Mouse (Mus musculus) macrophage (primary cell): ENCODE results near the gene Iqsec2. TPM values are rescaled to one million over a fixed set of nuclear protein-coding genes. Genes with fewer than 3 reads are reported as not detected.

Experiments
- H3K27ac ChIP-seq: fragments of 350-480 bp; formaldehyde crosslinking; 2 replicates; pipeline ENCODE4 v1.9.0; 2021
- H3K36me3 ChIP-seq: fragments of 350-480 bp; formaldehyde crosslinking; 2 replicates; pipeline ENCODE4 v1.9.0; 2021; ENCODE audit errors: inconsistent target
- H3K4me3 ChIP-seq: fragments of 350-480 bp; formaldehyde crosslinking; 2 replicates; pipeline ENCODE4 v1.9.0; 2021; ENCODE audit errors: inconsistent target
- H3K79me2 ChIP-seq: fragments of 350-480 bp; formaldehyde crosslinking; 2 replicates; pipeline ENCODE4 v1.9.0; 2021; ENCODE audit errors: inconsistent target
- WGBS: methylation state at CpG from one replicate; pipeline ENCODE4 v1.1.7; 2026; ENCODE audit warnings: inconsistent platforms; ENCODE audit not compliant: missing documents; 5-methylcytosine and 5-hydroxymethylcytosine counted together
- polyA plus RNA-seq: library from polyadenylated mRNA; stranded (reverse); fragments of 250-400 nt; gene quantifications from 3 replicates; pipeline ENCODE4 v1.2.4, GENCODE M21; 2018; ENCODE audit warnings: inconsistent platforms

The Iqsec2 gene
- polyA plus RNA-seq, 1 experiment from 2014 or later: 29.2 TPM

DNA sequence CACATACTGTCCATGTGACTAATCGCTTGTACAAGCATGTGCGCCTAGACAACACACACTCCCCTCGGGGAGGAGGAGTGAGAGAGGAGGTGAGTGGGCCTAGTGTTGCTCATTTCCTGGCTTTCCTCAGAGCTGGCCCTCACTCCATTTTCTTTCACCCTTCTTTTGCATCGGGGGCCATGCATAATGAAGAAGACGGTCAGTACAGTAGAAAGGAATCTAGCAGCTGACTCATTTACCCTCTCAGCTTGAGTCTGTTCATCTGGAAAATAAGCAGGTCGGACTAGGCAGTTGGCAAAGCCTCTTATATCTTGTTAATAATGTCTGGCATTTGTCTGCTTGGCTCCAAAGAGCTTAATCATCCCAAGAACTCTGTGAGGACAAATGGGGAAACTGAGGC is 22.1 kb downstream of the Iqsec2 start:
- H3K27ac ChIP-seq: no peak overlapping the region
- no peak overlapping the region for H3K4me3 ChIP-seq
- no peaks in the 10 kb centered on the region for H3K36me3 ChIP-seq
- 92% methylated on average over 6 of the region's 6 CpGs for WGBS
- no peaks in the 10 kb centered on the region for H3K79me2 ChIP-seq

DNA sequence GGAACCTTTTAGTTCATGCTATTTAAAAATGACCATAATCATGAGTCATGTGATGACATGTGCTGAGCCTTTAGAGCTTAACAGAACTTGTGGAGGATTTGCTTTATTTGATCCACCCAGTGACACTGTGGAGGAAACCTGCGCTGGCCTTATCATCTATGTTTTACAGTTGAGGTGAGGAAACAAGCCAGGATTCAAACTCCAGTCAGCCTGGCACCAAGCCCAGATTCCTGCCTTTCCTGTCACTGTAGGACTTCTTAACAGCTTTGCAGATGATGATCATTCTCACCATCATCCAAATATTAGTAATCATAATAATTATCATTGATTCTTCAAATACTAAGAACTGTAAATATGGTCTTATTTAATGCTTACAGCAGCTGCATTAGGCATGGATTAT is 24.5 kb downstream of the Iqsec2 start:
- no peaks in the 10 kb centered on the region for H3K79me2 ChIP-seq
- H3K36me3 ChIP-seq: no peaks in the 10 kb centered on the region
- no peak overlapping the region for H3K4me3 ChIP-seq
- 44% methylated on average over 1 of the region's 1 CpGs for WGBS
- peak overlapping the region; percentile 43 for H3K27ac ChIP-seq

DNA sequence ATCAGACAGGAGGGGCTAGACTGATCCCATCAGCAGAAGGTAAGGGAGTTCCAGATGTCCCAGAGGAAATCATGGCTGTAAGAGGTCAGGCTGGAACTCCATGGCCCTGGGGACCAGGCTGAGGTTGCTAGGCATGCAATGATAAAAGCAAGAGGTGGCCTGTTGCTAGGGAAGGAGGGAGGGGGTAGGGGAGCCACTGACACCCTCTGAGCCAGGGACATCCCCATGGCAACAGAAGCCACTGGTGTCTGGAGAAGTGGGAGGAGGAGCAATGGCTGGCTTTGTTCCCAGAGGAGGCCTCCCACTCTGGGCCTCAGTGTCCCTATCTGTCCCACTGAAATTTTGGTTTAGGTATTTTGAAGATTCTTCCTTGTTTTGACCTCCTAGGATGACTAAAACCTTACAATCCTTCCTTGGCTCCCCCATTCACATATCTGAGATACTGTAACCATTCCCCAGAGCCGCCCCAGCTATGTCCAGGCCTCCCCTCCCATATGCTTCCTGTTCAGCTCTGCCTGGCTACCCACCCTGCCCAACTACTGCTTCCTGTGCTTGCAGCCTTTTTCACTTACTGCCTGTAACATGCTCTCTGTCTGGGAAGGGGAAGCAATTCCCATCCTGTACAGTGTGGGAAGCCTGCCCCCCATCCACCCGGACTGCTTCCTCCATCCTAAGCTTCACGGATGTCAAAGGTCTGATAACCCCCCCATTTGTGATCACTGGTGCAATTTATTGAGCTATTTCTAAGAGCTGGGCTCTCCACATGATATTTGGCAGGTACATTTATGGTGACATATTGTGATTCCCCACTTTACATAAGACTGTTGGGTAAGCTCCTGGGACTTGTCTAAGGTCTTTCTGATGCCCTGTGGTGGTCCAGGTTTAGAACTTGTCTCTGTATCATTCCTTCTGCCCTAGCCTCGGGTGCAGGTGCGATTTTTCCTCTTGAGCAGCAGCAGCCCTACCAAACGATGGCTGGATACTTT is 27.3 kb downstream of the Iqsec2 start:
- Histone ChIP-seq H3K36me3 (no peaks in the 10 kb centered on the region), H3K27ac (peak overlapping the region; percentile 64), H3K79me2 (no peaks in the 10 kb centered on the region), H3K4me3 (no peak overlapping the region)
- 45% methylated on average over 6 of the region's 6 CpGs for WGBS

DNA sequence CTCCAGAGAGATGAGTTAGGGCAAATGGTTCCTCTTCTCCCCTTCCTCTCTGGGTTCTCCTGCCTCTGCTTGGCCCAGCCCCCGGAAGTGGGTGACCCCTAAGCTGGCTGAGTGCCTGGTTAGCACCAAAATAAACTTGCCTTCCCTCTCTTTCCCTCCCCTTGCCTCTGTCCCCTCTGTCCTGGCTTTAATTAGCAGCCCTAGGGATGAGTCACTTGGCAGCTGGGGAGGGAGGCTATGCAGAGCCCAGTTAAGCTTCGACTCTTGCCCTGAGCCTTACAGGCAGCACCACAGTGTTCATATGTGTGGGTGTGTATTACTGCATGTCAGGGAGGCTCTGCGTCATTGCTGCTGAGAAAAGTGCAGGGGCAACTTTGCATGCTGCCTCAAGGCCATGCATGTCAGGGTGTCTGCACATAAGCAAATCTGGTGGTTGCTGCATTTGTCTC is 28.4 kb downstream of the Iqsec2 start:
- Histone ChIP-seq H3K79me2 (no peaks in the 10 kb centered on the region), H3K36me3 (no peaks in the 10 kb centered on the region), H3K4me3 (no peak overlapping the region), H3K27ac (peak overlapping the region; percentile 64)
- WGBS: 39% methylated on average over 2 of the region's 3 CpGs

DNA sequence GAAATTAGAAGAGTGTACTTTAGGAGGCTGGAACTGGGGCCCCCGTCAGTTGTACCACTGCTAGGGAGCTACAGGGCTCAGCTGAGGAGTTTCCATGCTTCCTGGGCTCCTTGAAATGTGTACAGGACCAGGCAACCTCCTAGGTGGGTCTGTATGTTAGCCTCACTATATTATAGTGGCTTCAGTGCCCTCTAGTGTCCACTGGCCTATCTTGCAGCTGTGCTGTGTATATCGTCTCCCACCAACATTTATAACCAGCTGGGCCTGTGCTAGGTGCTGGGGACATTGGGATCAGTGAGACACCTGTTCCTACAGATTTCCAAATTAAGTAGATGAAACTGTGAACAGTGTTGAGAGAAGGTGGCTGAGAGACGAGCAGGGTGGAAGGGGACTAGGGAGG is 31.2 kb downstream of the Iqsec2 start:
- peaks cover 15% of the 10 kb centered on the region for H3K79me2 ChIP-seq
- H3K36me3 ChIP-seq: no peaks in the 10 kb centered on the region
- no peak overlapping the region for H3K27ac ChIP-seq
- H3K4me3 ChIP-seq: no peak overlapping the region
- 39% methylated on average over 3 of the region's 3 CpGs for WGBS

DNA sequence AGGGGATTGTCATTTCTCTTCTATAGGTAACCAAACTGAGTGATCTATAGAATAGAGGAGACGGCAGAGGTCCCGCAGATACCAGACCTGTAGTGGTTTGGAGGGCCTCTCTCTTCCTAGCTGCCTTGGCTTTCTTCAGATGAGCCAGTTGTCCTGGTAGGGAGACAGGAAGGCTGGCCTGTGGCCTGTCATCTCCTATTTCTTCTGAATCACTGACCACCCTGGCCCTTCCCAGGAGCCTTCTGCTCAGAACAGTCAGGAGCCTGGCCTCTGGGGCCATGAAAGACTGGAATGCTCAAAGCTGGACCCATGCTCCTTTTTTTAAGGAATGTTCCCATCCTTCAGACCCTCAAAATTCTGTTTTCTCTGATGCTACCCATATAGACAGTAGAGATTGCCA is 33.8 kb downstream of the Iqsec2 start:
- Histone ChIP-seq H3K36me3 (no peaks in the 10 kb centered on the region), H3K79me2 (peaks cover 41% of the 10 kb centered on the region), H3K27ac (no peak overlapping the region), H3K4me3 (no peak overlapping the region)
- WGBS: 100% methylated on average over 2 of the region's 2 CpGs

DNA sequence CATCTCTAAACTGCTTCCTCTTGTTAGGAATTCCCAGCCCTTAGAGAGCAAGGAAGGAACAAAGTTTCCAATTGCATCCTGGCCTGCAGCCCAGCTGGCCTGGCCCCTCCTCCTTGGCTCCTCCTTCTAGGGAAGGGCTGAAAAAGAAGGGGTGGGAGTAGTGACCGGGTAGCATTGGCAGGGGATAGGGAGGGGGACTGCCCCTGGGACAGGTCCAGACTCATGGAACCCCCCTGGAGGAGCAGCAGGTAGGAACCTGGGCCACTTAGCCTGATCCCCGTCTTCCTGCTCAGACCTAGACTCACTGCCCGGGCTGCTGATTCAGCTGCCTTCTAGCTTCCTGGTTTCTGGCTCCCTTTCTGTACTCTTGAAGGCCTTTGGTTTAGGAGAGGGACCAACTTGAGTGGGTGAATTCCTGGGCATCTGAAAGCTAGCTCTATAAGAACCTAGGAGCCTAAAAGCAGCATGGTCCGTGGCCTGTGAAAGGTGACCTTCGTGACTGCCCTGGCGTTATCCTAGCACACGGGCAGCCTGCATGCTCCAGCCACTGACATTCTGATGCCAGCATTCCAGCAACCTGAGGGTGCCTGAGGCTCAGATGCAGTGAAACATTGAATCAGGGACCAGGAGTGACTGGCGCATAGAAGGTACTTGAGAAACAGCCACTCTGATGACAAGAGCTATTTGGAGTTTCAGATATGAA is 34.9 kb downstream of the Iqsec2 start:
- Histone ChIP-seq H3K36me3 (no peaks in the 10 kb centered on the region), H3K79me2 (peaks cover 51% of the 10 kb centered on the region), H3K27ac (peak overlapping the region; percentile 62), H3K4me3 (peak overlapping the region; percentile 45)
- 45% methylated on average over 8 of the region's 8 CpGs for WGBS

DNA sequence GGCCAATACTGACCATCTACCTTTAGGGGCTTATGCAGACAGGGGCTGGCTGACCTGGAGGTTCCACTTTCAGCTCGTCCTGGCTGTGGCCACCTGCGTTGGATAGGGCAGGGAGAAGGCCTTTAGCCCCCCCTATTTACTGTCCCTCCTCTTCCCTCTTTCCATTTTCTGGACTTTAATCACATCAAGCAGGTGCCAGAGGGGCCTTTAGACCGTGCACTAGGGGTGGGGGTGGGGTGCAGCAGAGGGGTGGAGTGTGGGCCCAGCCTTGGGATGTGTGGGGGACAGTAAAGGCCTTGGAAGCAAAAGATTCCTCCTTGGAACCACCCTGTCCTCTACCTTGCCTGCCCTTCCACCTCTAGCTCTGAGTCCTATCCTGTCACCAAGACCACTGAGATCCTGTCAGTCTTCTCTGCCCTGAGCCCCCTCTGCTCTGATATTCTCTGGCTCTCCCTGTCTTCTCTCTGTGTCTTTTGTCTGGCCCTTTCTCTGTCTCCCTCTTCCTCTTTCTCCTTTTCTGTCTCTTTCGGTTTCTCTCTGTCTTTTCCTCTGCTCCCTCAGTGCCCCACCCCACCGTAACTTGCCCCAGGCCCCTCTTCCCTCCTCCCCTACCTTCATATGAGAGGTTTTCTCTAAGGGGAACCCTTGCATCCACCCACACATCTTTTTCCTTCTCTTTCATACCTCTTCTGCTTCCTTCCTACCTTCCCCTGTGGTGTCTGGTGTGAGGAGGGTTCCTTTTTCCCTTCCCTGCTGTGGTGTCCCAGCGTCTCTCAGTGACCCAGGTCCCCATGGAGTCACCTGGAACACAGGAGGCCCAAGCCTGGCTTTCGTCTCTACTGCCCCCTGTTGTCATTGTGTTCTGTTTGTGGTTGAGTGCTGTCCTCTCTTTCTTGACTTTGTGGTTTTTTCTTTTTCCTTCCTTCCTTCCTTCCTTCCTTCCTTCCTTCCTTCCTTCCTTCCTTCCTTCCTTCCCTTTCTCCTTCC is 35.9 kb downstream of the Iqsec2 start:
- peaks cover 60% of the 10 kb centered on the region for H3K79me2 ChIP-seq
- no peaks in the 10 kb centered on the region for H3K36me3 ChIP-seq
- peak overlapping the region; percentile 45 for H3K4me3 ChIP-seq
- WGBS: 15% methylated on average over 2 of the region's 7 CpGs
- H3K27ac ChIP-seq: peak overlapping the region; percentile 62

DNA sequence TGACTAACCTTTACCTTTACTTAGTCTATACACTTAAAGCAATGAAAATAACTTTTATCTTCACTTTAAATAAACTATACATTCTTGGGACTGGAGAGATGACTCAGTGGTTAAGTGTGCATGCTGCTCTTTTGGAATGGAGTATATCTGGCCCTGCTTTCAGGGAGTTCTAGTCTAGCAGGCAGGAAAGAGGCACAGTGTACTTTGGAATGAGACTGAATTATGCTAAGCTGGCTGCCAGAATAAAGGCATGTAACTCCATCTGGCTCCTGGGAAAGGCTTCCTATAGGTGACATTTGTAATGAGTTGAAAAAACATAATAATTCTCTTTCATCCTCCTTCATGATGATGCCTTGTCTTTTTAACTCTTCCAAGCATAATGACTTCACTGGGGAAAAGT is 43.1 kb downstream of the Iqsec2 start:
- H3K79me2 ChIP-seq: peaks cover 99% of the 10 kb centered on the region
- H3K36me3 ChIP-seq: no peaks in the 10 kb centered on the region
- no peak overlapping the region for H3K27ac ChIP-seq
- H3K4me3 ChIP-seq: no peak overlapping the region

DNA sequence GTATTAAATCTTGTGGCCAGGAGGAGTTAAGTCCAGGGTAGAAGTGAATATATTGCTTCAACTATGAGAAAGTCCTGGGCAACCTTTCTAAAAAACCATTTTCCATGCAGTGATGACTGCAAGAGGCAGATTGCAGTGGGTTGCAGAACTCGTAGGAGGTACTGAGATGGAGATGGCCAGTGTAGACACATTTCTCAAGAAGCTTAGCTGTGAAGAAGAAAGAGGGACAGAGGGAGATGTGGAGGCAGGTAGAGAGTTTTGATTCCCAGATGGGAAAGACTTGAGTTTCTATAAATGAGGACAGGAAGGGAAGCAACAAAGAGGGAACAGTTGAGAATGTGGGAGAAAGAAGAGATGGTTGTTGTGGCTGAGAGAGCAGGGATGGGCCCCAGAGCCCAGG is 47.2 kb downstream of the Iqsec2 start:
- 74% methylated on average over 1 of the region's 1 CpGs for WGBS
- H3K36me3 ChIP-seq: no peaks in the 10 kb centered on the region
- no peak overlapping the region for H3K4me3 ChIP-seq
- H3K79me2 ChIP-seq: peaks cover 99% of the 10 kb centered on the region
- H3K27ac ChIP-seq: no peak overlapping the region

DNA sequence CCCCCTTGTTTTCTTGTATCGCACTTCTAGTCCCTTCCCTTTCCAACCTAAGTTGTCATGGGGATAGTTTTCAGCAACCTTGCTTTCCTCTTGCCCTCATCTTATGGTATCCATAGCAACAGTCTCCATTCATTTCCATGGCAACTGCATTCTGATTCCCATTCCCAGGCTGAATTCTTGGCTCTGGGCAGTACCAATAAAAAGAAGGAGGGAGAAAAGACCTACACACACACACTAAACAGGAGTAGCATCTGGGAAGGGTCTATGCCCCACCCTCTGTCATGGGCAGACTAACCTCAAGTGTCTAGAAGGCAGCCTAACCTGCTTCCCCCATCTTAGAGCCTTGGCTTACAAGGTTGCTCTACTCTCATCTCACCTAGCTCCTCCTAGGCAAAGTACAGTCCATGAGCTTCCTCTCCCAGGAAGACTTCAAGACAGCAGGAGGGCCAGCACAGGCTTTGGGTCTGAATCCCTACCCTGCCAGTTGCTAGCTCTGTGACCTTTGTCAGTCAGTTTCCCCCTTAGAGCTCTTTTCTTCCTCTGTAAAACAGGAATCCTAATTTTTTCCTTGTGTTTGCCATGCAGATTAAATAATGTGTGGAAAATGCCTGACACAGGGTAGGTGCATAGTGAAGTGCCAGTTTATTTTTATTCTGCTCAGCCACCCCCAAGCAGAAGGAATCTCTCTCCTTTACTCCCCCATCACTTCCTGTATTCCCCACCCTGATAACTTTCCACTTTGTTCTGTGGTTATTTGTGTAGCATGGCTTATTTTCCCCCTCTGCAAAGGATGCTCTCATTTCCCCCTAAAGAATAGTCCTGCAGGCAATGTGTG is 54.0 kb downstream of the Iqsec2 start:
- 86% methylated on average over 1 of the region's 1 CpGs for WGBS
- H3K4me3 ChIP-seq: no peak overlapping the region
- H3K36me3 ChIP-seq: no peaks in the 10 kb centered on the region
- peaks cover 84% of the 10 kb centered on the region; the same call in 1 of the 2 replicates for H3K79me2 ChIP-seq
- H3K27ac ChIP-seq: no peak overlapping the region

DNA sequence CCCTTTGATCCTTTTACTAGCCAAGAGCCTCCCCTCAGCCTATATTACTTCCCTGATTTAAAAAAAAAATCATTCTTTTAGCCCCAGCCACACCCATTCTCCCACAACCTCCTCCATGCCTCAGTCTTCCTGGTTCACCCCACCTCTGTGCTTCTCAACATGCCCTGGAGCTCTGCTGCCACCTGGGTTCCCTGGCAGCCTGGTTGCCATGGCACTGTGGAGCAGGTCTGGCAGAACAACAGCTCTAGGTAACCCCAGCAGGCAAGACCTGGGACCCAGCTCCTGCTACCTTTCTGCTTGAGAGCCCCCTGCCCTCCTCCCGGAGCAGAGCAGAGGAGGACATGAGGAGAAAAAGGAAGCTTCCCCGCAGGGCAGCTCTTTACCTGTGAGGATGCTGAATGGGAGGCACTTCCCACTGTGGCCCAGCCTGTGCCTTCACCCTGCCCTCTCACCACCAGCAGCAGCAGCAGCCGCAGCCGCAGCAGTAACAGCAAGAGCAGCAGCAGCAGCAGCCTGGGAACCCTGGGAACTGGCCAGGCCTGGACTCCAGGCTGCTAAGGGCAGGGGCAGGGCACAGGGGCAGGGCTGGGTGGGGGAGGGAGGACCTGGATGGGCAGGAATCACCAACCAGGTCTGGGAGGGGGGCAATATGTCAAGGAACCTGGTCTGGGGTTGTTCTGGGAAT is 57.8 kb downstream of the Iqsec2 start:
- Histone ChIP-seq H3K4me3 (no peak overlapping the region), H3K79me2 (peaks cover 47% of the 10 kb centered on the region; the same call in 1 of the 2 replicates), H3K36me3 (0 out of 2 replicates have a peak, but pooled peaks cover 4% of the 10 kb centered on the region), H3K27ac (no peak overlapping the region)
- WGBS: 83% methylated on average over 2 of the region's 4 CpGs
